ENCODE assay signal across 8 mouse cellular contexts in genomic region chr6:72635760-72636431, GRCm38 (mm10). TPM values are rescaled to one million over a fixed set of nuclear protein-coding genes. Genes with fewer than 3 reads are reported as not detected.
DNase-seq lines count a peak whose midpoint lies in the region; ATAC-seq and TF ChIP-seq lines count a peak whose summit lies in the region.

No protein-coding gene starts in this region.

- no peaks in the 10 kb centered on the region for H3K27me3 ChIP-seq in limb, embryonic 10.5 days (ENCODE audit: low read depth, poor library complexity, severe bottlenecking)
- H3K27me3 ChIP-seq in midbrain, embryonic 11.5 days (ENCODE audit: control insufficient read depth, insufficient read depth, low read length), result no peaks in the 10 kb centered on the region
- no peaks in the 10 kb centered on the region for H3K27me3 ChIP-seq in stomach, postnatal 0 days (ENCODE audit: control insufficient read depth, insufficient read depth, low read length)

- DNase-seq in urinary bladder, postnatal 14 days (ENCODE audit: low spot score), result peak; percentile 62
- no peak for DNase-seq in urinary bladder, adult 2 months (ENCODE audit: low spot score)
- peak; percentile 88 for DNase-seq in embryo, embryonic 10.5 days (ENCODE audit: low spot score)
- DNase-seq in limb, embryonic 10.5 days (ENCODE audit: low spot score), result peak; percentile 60
- DNase-seq in midbrain, embryonic 11.5 days (ENCODE audit: low spot score, missing footprints), result peak; percentile 98
- DNase-seq in stomach, postnatal 0 days (ENCODE audit: low spot score), result peak; percentile 65

- peak; percentile 82 for ATAC-seq in granulocyte monocyte progenitor cell, adult 5-6 weeks (replicated peaks; ENCODE audit: poor library complexity, severe bottlenecking)
- ATAC-seq in inflammation-experienced regulatory T-cells, adult 6 months, result peak; percentile 70
- peak; percentile 78 for ATAC-seq in midbrain, embryonic 11.5 days (ENCODE audit: low FRiP score)
- peak; percentile 76 for ATAC-seq in stomach, postnatal 0 days (ENCODE audit: low FRiP score, low TSS enrichment)

- H3K4me1 ChIP-seq in limb, embryonic 10.5 days, result peaks cover 10% of the 10 kb centered on the region
- H3K4me1 ChIP-seq in midbrain, embryonic 11.5 days (ENCODE audit: control insufficient read depth, insufficient read depth, low read length), result peaks cover 3% of the 10 kb centered on the region; the same call in 1 of the 2 replicates
- no peaks in the 10 kb centered on the region; the same call in none of the 2 replicates for H3K4me1 ChIP-seq in stomach, postnatal 0 days (replicated peaks; ENCODE audit: control insufficient read depth, insufficient read depth)

- H3K4me3 ChIP-seq in limb, embryonic 10.5 days, result no peak overlapping the region
- no peak overlapping the region for H3K4me3 ChIP-seq in midbrain, embryonic 11.5 days (ENCODE audit: low read depth, low read length)
- H3K4me3 ChIP-seq in stomach, postnatal 0 days (ENCODE audit: low read depth, low read length), result no peak overlapping the region

- no peak overlapping the region for H3K4me2 ChIP-seq in midbrain, embryonic 11.5 days
- no peak overlapping the region for H3K4me2 ChIP-seq in stomach, postnatal 0 days (replicated peaks; ENCODE audit: low read depth)

- no peak overlapping the region for H3K9ac ChIP-seq in midbrain, embryonic 11.5 days (ENCODE audit: low read length)
- H3K9ac ChIP-seq in stomach, postnatal 0 days (ENCODE audit: low read length), result 0 out of 2 replicates have a peak overlapping the region, but pooled peaks have one; percentile 35

- H3K36me3 ChIP-seq in limb, embryonic 10.5 days, result peaks cover 43% of the 10 kb centered on the region
- H3K36me3 ChIP-seq in midbrain, embryonic 11.5 days (ENCODE audit: control insufficient read depth, insufficient read depth, low read length), result no peaks in the 10 kb centered on the region
- no peaks in the 10 kb centered on the region; the same call in 1 of the 2 replicates for H3K36me3 ChIP-seq in stomach, postnatal 0 days (ENCODE audit: control insufficient read depth, insufficient read depth, low read length)

- H3K9me3 ChIP-seq in limb, embryonic 10.5 days (replicated peaks), result no peaks in the 10 kb centered on the region
- no peaks in the 10 kb centered on the region for H3K9me3 ChIP-seq in midbrain, embryonic 11.5 days (ENCODE audit: control insufficient read depth, low read length)
- no peaks in the 10 kb centered on the region for H3K9me3 ChIP-seq in stomach, postnatal 0 days (ENCODE audit: control insufficient read depth, low read length)

- peak overlapping the region; percentile 58 for H3K27ac ChIP-seq in limb, embryonic 10.5 days
- no peak overlapping the region for H3K27ac ChIP-seq in midbrain, embryonic 11.5 days (ENCODE audit: low read depth, low read length)
- peak overlapping the region; percentile 35; the same call in 1 of the 2 replicates for H3K27ac ChIP-seq in stomach, postnatal 0 days (replicated peaks)

- peak; percentile 81 for TF ChIP-seq CTCF in stomach, postnatal 0 days (IDR thresholded peaks at IDR 0.05; ENCODE audit: low read depth)

- no peak for TF ChIP-seq EP300 in stomach, postnatal 0 days (optimal IDR thresholded peaks at IDR 0.05)

- 48% methylated on average over 12 of the region's 12 CpGs for WGBS in limb, embryonic 10.5 days
- 56% methylated on average over 12 of the region's 12 CpGs for WGBS in midbrain, embryonic 11.5 days
- 34% methylated on average over 12 of the region's 12 CpGs for WGBS in stomach, postnatal 0 days

RNA-seq across cellular contexts. Expression of gene Tgoln1, which starts 19.1 kb away (rescaled TPM):
- polyA plus RNA-seq in urinary bladder, adult 2 months (2012; rRNA removed), result 68.9 and 70.1 TPM in 2 replicates
- total RNA-seq in granulocyte monocyte progenitor cell, adult 5-6 weeks (2014; fragmentation: Nextera tagmentation), result 31.1 and 32.7 TPM in 2 replicates
- 66.5 and 71.3 TPM in 2 replicates for total RNA-seq in granulocyte monocyte progenitor cell, adult 5-6 weeks (2017)
- polyA plus RNA-seq in inflammation-experienced regulatory T-cells, adult 6 months (2017; shearing (Covaris generic)), result 100 to 1,000 TPM; 103 to 111 (median 108) TPM
- polyA plus RNA-seq in limb, embryonic 10.5 days (2016; fragmentation: Nextera tagmentation; extraction: Ambion mirVana), result 22.2 and 24.5 TPM in 2 replicates
- polyA plus RNA-seq in midbrain, embryonic 11.5 days (2014; fragmentation: Nextera tagmentation; extraction: Ambion mirVana), result 48.7 and 48.9 TPM in 2 replicates
- polyA plus RNA-seq in stomach, postnatal 0 days (2015; fragmentation: Nextera tagmentation; extraction: Ambion mirVana), result 37.2 and 37.7 TPM in 2 replicates

RNA-seq across cellular contexts. Expression of gene Retsat, which starts 37.6 kb away (rescaled TPM):
- 19.6 and 22.7 TPM in 2 replicates for polyA plus RNA-seq in urinary bladder, adult 2 months (2012; rRNA removed)
- total RNA-seq in granulocyte monocyte progenitor cell, adult 5-6 weeks (2014; fragmentation: Nextera tagmentation), result 17.7 and 20.8 TPM in 2 replicates
- total RNA-seq in granulocyte monocyte progenitor cell, adult 5-6 weeks (2017), result 28.0 and 32.0 TPM in 2 replicates
- polyA plus RNA-seq in inflammation-experienced regulatory T-cells, adult 6 months (2017; shearing (Covaris generic)), result 1 to 10 TPM; 3.9 to 5.5 (median 4.1) TPM
- 9.9 and 10.1 TPM in 2 replicates for polyA plus RNA-seq in limb, embryonic 10.5 days (2016; fragmentation: Nextera tagmentation; extraction: Ambion mirVana)
- polyA plus RNA-seq in midbrain, embryonic 11.5 days (2014; fragmentation: Nextera tagmentation; extraction: Ambion mirVana), result 5.0 and 6.8 TPM in 2 replicates
- polyA plus RNA-seq in stomach, postnatal 0 days (2015; fragmentation: Nextera tagmentation; extraction: Ambion mirVana), result 54.1 TPM in 2 replicates

RNA-seq across cellular contexts. Expression of gene Elmod3, which starts 37.7 kb away (rescaled TPM):
- 18.4 and 19.1 TPM in 2 replicates for polyA plus RNA-seq in urinary bladder, adult 2 months (2012; rRNA removed)
- 12.6 and 14.0 TPM in 2 replicates for total RNA-seq in granulocyte monocyte progenitor cell, adult 5-6 weeks (2014; fragmentation: Nextera tagmentation)
- 7.4 and 16.3 TPM in 2 replicates for total RNA-seq in granulocyte monocyte progenitor cell, adult 5-6 weeks (2017)
- 10 to 100 TPM; 13.7 to 24.3 (median 20.6) TPM for polyA plus RNA-seq in inflammation-experienced regulatory T-cells, adult 6 months (2017; shearing (Covaris generic))
- polyA plus RNA-seq in limb, embryonic 10.5 days (2016; fragmentation: Nextera tagmentation; extraction: Ambion mirVana), result 14.0 and 14.6 TPM in 2 replicates
- polyA plus RNA-seq in midbrain, embryonic 11.5 days (2014; fragmentation: Nextera tagmentation; extraction: Ambion mirVana), result 15.4 and 17.4 TPM in 2 replicates
- polyA plus RNA-seq in stomach, postnatal 0 days (2015; fragmentation: Nextera tagmentation; extraction: Ambion mirVana), result 13.3 and 15.8 TPM in 2 replicates
